Mouse (Mus musculus) heart, embryonic 15.5 days (tissue): ENCODE measurements around the gene Rbms1. TPM values are rescaled to one million over a fixed set of nuclear protein-coding genes. Genes with fewer than 3 reads are reported as not detected.
A peak's percentile ranks its signal among the peaks of the same experiment; 100 is the strongest.

Source experiments
- ATAC-seq: fragments of 200-750 bp; cut with Nextera tagmentation; replicated peaks from 2 replicates; pipeline ENCODE4 v1.8.0; 2017; ENCODE audit warnings: low read depth, moderate TSS enrichment; ENCODE audit not compliant: insufficient number of reproducible peaks, insufficient read depth, low FRiP score
- H3K27ac ChIP-seq: fragments of 300-500 bp; sonication (generic); 2 replicates; pipeline ENCODE4 v1.5.1; 2015; ENCODE audit warnings: mild to moderate bottlenecking, inconsistent platforms
- H3K27me3 ChIP-seq: fragments of 300-500 bp; sonication (generic); 2 replicates; pipeline ENCODE4 v1.6.1; 2015; ENCODE audit warnings: inconsistent platforms
- H3K36me3 ChIP-seq: fragments of 300-500 bp; sonication (generic); 2 replicates; pipeline ENCODE4 v1.6.1; 2015; ENCODE audit warnings: mild to moderate bottlenecking, inconsistent platforms
- H3K4me1 ChIP-seq: fragments of 300-500 bp; sonication (generic); replicated peaks from 2 replicates; pipeline ENCODE4 v1.6.1; 2015; ENCODE audit warnings: inconsistent platforms
- H3K4me2 ChIP-seq: fragments of 300-500 bp; sonication (generic); 2 replicates; pipeline ENCODE4 v1.6.1; 2015; ENCODE audit warnings: inconsistent platforms, mild to moderate bottlenecking, moderate library complexity
- H3K4me3 ChIP-seq: fragments of 300-500 bp; sonication (generic); 2 replicates; pipeline ENCODE4 v1.5.1; 2015; ENCODE audit warnings: mild to moderate bottlenecking, inconsistent platforms
- H3K9ac ChIP-seq: fragments of 300-500 bp; sonication (generic); 2 replicates; pipeline ENCODE4 v1.6.1; 2015; ENCODE audit warnings: mild to moderate bottlenecking, inconsistent platforms
- H3K9me3 ChIP-seq: fragments of 300-500 bp; sonication (generic); replicated peaks from 2 replicates; pipeline ENCODE4 v1.6.1; 2016; ENCODE audit warnings: inconsistent platforms
- WGBS: fragments of 180-500 bp; shearing (Covaris S2); methylation state at CpG from one replicate; pipeline ENCODE4 v1.1.7; 2015; ENCODE audit warnings: mixed read lengths; 5-methylcytosine and 5-hydroxymethylcytosine counted together
- polyA plus RNA-seq: library from polyadenylated mRNA; unstranded; fragments of >200 nt; fragmentation: Nextera tagmentation; extraction: Ambion mirVana; gene quantifications from 2 replicates; pipeline ENCODE4 v1.2.1, GENCODE M21; 2015

Gene Rbms1
- polyA plus RNA-seq, 1 experiment from 2014 or later, result 72.6 TPM

DNA sequence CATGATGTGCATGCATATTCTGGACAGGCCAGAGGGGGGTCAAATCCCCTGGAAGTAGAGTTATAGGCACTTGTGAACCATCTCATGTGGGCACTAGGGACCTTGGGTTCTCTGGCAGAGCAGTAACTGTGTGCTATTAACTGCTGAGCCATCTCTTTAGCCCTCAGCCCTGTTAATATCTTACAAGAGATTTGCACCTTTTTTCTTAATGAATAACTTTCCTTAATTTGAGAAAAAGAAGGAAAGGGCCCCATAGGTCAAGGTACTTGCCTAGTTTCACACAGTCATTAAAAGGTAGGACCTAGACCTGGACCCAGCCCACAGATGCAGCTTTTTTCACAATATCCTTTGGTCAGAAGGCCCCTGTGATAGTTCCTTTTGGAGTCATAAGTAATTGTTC, 246.4 kb downstream of the Rbms1 start:
- H3K4me3 ChIP-seq, result no peak overlapping the region
- no peaks in the 10 kb centered on the region for H3K36me3 ChIP-seq
- H3K4me2 ChIP-seq, result no peak overlapping the region
- no peak for ATAC-seq
- H3K9ac ChIP-seq, result no peak overlapping the region
- no peak overlapping the region for H3K27ac ChIP-seq
- H3K9me3 ChIP-seq, result no peaks in the 10 kb centered on the region
- no peaks in the 10 kb centered on the region for H3K27me3 ChIP-seq
- H3K4me1 ChIP-seq, result peaks cover 14% of the 10 kb centered on the region

DNA sequence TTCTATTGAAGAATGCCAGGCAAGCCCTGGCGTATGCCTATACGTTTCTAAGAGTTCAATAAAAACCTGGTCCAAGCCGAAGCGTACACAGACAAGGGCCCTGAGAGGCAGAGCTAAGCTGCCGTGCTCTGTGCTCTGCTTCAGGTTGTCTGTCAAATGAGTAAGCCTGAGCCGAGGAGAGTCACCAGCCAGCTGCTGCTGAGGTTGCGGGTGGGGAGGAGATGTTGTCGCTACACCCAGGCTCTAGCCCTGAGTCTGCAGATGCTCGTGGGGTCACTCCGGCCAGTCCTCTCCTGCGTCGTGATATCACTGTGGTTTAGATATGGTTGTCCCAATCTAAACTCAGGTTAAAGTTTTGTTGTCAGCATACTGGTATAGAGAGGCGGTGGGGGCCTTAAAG, 247.2 kb downstream of the Rbms1 start:
- no peak overlapping the region for H3K27ac ChIP-seq
- H3K4me2 ChIP-seq, result no peak overlapping the region
- H3K4me3 ChIP-seq, result no peak overlapping the region
- WGBS, result 69% methylated on average over 13 of the region's 13 CpGs
- ATAC-seq, result no peak
- no peak overlapping the region for H3K9ac ChIP-seq
- no peaks in the 10 kb centered on the region for H3K36me3 ChIP-seq
- H3K9me3 ChIP-seq, result no peaks in the 10 kb centered on the region
- no peaks in the 10 kb centered on the region for H3K27me3 ChIP-seq
- H3K4me1 ChIP-seq, result peaks cover 16% of the 10 kb centered on the region

DNA sequence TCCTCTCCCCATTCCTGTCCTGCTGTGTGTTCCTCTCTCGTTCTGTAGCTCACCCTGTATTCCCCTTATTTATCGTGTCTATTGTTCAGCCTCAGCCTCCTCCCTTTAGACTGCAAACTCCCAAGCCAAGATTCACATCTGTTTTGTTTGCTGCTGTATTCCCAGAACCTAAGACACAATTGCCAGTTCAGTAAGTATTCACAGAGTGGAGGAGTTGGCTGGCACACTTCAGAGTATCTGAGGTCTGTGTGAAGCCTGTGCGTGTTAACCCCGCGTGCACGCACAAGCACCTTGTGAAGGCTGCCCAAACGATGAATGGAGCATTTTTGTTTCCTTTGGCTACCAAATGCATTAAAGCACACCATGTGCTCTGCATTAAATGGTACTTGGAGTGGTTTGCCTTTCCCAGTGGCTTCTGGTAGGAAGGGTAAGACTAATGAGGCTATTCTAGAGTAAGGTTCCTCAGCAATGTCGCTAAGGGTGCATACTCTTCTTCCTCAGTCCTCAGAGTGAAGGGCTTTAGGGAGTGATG, 248.0 kb downstream of the Rbms1 start:
- H3K4me1 ChIP-seq, result peaks cover 16% of the 10 kb centered on the region
- ATAC-seq, result no peak
- H3K27ac ChIP-seq, result no peak overlapping the region
- no peaks in the 10 kb centered on the region for H3K36me3 ChIP-seq
- no peak overlapping the region for H3K4me3 ChIP-seq
- H3K27me3 ChIP-seq, result no peaks in the 10 kb centered on the region
- WGBS, result 64% methylated on average over 8 of the region's 8 CpGs
- no peak overlapping the region for H3K4me2 ChIP-seq
- H3K9ac ChIP-seq, result no peak overlapping the region
- no peaks in the 10 kb centered on the region for H3K9me3 ChIP-seq

DNA sequence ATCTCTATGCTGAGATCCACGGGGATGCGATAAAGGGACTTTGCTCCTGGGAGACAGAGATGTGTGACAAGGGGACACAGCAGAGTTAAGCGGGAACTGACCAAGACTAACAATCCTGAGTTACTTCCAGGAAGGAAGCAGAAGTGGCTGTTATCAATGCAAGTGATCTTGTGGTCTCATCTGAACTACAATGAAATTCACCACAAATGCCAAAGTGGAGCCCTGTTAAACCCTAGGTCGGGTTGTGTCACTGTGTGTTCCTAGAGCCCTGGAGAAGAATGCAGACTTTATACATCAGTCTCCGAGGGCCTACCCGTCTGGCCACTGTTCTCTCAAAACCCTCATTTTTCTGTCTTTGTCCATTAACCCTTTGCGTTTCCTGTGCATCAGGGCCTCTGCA, 248.5 kb downstream of the Rbms1 start:
- Histone ChIP-seq H3K9ac (no peak overlapping the region), H3K27me3 (no peaks in the 10 kb centered on the region), H3K4me1 (peaks cover 11% of the 10 kb centered on the region), H3K36me3 (no peaks in the 10 kb centered on the region), H3K4me2 (no peak overlapping the region), H3K9me3 (no peaks in the 10 kb centered on the region), H3K27ac (no peak overlapping the region), H3K4me3 (no peak overlapping the region)
- 57% methylated on average over 7 of the region's 7 CpGs for WGBS
- no peak for ATAC-seq

DNA sequence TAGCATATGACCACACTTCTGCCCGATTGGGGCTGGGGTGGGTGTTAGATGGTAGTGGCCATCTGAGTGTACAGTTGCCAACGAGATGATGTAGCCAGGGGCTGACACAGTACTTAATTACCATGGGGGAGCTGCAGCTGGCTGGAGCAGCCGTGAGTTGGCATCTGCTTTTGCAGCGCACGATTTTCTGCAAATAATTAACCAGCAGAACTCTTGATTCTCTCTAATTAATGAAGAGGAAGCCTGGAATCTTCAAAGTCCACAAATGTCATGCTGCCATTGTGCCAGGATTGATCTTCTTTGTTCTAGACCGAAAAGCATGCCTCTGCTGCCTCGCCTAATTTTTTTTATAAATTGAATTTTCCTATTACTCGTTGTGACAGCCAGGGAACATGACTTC, 249.1 kb downstream of the Rbms1 start:
- 73% methylated on average over 8 of the region's 8 CpGs for WGBS
- no peak overlapping the region for H3K4me3 ChIP-seq
- no peaks in the 10 kb centered on the region for H3K36me3 ChIP-seq
- no peak for ATAC-seq
- H3K9me3 ChIP-seq, result no peaks in the 10 kb centered on the region
- H3K9ac ChIP-seq, result no peak overlapping the region
- H3K4me2 ChIP-seq, result no peak overlapping the region
- no peak overlapping the region for H3K27ac ChIP-seq
- H3K4me1 ChIP-seq, result peaks cover 11% of the 10 kb centered on the region
- H3K27me3 ChIP-seq, result no peaks in the 10 kb centered on the region

DNA sequence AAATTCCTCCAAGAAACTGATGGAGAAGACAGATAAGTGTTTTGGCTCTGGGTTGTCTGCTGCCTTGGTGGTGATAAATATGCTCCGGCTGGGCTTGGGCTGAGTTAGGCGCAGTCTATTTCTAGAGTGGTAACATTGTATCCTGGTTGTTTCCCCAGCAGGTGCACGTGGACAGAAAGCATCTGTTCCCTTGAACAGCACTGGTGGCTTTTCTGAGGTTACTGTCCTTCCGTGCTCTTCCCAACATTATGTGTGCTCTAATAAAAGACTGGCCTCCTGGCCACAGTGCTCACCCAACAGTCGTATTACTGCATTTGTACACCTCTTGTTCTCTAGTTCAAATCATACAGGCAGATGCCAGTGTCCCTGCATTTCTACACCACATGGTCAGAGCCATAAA, 250.1 kb downstream of the Rbms1 start:
- peaks cover 11% of the 10 kb centered on the region for H3K4me1 ChIP-seq
- no peak for ATAC-seq
- WGBS, result 65% methylated on average over 5 of the region's 5 CpGs
- no peak overlapping the region for H3K4me2 ChIP-seq
- no peak overlapping the region for H3K4me3 ChIP-seq
- no peaks in the 10 kb centered on the region for H3K27me3 ChIP-seq
- H3K9ac ChIP-seq, result no peak overlapping the region
- no peaks in the 10 kb centered on the region for H3K36me3 ChIP-seq
- no peak overlapping the region for H3K27ac ChIP-seq
- H3K9me3 ChIP-seq, result no peaks in the 10 kb centered on the region

DNA sequence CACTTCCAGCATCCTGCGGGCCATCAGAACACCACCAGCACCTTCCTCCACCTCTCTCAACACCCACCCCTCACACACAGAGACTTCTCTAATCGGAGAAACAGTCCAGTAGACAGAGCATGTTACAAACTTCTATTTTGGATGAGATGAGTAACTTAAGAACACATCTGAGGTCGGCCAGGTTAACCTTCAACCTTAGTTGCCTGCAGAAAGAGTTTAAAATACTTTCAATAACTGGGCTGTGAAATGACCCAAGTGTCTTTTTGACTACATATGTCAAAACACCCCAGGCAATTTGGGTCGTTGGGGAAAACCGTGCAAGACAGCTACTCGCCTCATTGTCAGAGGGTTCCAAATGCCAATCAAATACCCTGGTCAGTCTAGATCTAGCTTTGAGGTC, 250.5 kb downstream of the Rbms1 start:
- Histone ChIP-seq H3K27me3 (no peaks in the 10 kb centered on the region), H3K4me3 (no peak overlapping the region), H3K27ac (no peak overlapping the region), H3K36me3 (no peaks in the 10 kb centered on the region), H3K9ac (no peak overlapping the region), H3K4me1 (peaks cover 11% of the 10 kb centered on the region), H3K9me3 (no peaks in the 10 kb centered on the region), H3K4me2 (no peak overlapping the region)
- WGBS, result 63% methylated on average over 6 of the region's 6 CpGs
- ATAC-seq, result no peak

DNA sequence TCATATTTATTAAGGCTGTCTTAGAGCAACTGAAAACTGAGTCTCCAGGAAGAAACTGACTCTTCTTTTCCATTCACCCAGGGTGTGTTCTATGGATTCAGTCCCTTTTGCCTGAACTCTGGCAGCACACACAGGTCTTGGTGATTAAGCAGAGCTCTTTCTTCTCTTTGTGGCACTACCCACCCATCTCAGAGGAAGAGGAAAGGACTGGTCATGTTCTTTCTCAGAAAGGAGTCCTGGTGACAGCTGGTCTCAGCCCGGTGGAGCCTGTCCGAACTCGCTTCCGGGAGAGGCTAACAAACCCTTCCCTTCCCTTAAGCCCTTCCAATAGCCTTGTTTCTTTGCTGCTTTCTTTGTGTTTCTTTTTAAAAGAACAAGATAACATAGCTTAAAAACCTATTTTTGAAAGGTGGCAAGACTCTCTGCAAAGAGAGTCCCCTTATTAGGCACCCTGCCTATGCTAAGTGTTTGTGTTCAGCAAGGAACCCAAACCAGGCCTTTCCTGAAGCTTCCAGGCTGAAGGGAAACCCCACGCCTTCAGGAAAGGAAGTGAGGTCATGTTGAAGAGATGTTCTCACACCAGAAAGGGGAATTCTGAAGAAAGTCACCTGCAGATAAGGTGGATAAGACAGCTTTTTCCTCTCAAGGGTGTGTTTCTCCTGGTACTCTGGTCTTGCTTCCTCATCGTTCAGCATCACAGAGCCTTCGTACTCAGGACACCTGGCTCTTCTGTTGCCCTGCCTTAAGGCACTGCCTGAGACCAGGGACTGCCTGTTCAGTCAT, 251.7 kb downstream of the Rbms1 start:
- 54% methylated on average over 7 of the region's 7 CpGs for WGBS
- H3K4me1 ChIP-seq, result peaks cover 11% of the 10 kb centered on the region
- ATAC-seq, result 0 out of 2 replicates have a peak, but pooled peaks have one; percentile 21

DNA sequence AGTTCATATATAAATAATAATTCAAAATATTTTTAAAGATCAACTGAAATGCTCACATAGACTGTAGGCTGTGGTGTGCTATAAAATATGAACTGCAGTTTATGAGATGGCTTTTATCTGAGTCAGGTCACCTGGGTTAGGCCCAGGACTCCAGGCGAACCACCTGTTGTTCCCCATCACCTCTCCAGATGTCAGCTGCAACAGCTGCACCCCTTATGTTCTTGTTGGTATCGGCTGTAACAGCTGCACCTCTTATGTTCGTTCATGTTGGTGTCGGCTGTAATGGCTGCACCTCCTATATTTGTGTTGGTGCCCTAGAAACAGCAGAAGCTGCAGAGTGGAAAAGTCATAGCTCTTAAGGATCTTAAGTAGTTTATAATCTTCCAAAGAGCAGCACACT, 252.7 kb downstream of the Rbms1 start:
- ATAC-seq, result no peak
- no peaks in the 10 kb centered on the region for H3K9me3 ChIP-seq
- H3K36me3 ChIP-seq, result no peaks in the 10 kb centered on the region

More for the DNA sequence above, 251.7 kb downstream of the Rbms1 start:
- no peak overlapping the region for H3K4me3 ChIP-seq
- H3K36me3 ChIP-seq, result no peaks in the 10 kb centered on the region
- H3K27ac ChIP-seq, result peak overlapping the region; percentile 18
- no peaks in the 10 kb centered on the region for H3K9me3 ChIP-seq
- H3K27me3 ChIP-seq, result no peaks in the 10 kb centered on the region
- H3K9ac ChIP-seq, result no peak overlapping the region
- no peak overlapping the region for H3K4me2 ChIP-seq

DNA sequence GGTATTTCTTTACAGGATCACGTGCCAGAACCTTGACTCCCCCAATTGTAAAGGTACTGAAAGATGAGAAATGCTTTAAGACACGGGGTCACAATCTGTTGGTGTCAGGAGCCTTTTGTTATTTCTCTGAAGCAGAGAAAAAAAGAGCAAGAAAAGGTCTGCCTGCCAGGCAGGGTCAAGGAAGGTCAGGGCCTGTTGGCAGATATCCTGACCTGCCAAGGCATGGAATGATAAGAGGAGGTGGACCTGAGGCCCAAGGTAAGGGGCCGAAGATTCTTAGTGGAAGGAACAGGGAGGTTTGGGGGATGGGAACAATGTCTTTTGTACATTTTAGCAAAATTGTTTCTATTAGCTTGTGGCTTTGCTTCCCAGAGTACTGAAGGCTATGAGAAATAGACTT, 254.3 kb downstream of the Rbms1 start:
- Histone ChIP-seq H3K27me3 (no peaks in the 10 kb centered on the region), H3K4me3 (no peak overlapping the region), H3K27ac (no peak overlapping the region), H3K4me2 (no peak overlapping the region), H3K9ac (no peak overlapping the region), H3K36me3 (no peaks in the 10 kb centered on the region), H3K4me1 (peaks cover 15% of the 10 kb centered on the region), H3K9me3 (no peaks in the 10 kb centered on the region)
- no peak for ATAC-seq
- WGBS, result 32% methylated on average over 3 of the region's 3 CpGs

More for the DNA sequence above, 252.7 kb downstream of the Rbms1 start:
- Histone ChIP-seq H3K4me2 (no peak overlapping the region), H3K4me1 (peaks cover 11% of the 10 kb centered on the region), H3K27ac (no peak overlapping the region), H3K27me3 (no peaks in the 10 kb centered on the region), H3K9ac (no peak overlapping the region), H3K4me3 (no peak overlapping the region)
- WGBS, result 89% methylated on average over 4 of the region's 4 CpGs

DNA sequence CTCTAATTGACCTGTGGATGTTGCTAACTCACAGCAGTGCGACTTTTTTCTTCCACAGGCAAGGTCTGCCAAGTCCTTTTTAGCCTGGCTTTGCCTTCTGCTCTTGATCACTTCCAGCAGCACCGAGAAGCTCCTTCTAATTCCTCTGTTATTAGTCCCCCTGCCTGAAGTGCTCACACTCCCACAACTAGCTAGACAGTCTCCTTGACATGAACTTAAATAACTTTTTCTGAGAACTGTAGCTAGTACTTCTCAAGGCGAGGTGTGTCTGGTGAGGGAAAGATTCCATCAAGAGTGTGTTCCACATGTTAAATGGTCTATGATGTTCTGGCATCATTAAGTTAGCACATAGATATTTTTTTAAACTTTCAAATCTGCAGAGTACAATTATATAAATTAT, 256.1 kb downstream of the Rbms1 start:
- Histone ChIP-seq H3K4me1 (peaks cover 14% of the 10 kb centered on the region), H3K9me3 (no peaks in the 10 kb centered on the region), H3K4me3 (no peak overlapping the region), H3K9ac (no peak overlapping the region), H3K4me2 (no peak overlapping the region), H3K27ac (no peak overlapping the region), H3K36me3 (no peaks in the 10 kb centered on the region), H3K27me3 (no peaks in the 10 kb centered on the region)
- WGBS, result 63% methylated on average over 3 of the region's 3 CpGs
- ATAC-seq, result no peak

DNA sequence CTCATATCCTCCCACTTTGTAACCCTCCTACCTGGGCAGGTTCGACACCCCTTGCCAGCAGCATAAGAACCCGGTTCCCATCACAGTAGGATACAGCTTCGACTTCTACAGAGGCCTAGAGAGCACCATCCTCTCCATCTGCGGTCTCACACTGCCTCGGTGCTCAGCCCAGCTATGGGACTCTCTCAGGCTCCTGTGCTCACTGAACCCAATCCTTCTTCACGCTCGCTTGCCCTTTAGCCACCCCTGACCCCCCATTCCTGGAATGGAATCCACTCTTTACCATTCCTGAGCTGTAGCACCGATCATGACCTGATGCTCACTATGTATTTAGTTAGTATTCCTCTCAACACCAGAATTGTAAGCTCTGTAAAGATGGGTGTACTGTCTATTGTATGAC, 257.6 kb downstream of the Rbms1 start:
- no peak overlapping the region for H3K27ac ChIP-seq

More for the DNA sequence above, 257.6 kb downstream of the Rbms1 start:
- Histone ChIP-seq H3K36me3 (no peaks in the 10 kb centered on the region), H3K9me3 (no peaks in the 10 kb centered on the region), H3K4me2 (no peak overlapping the region), H3K4me1 (peaks cover 11% of the 10 kb centered on the region), H3K9ac (no peak overlapping the region), H3K27me3 (no peaks in the 10 kb centered on the region), H3K4me3 (no peak overlapping the region)
- ATAC-seq, result no peak
- WGBS, result 92% methylated on average over 8 of the region's 8 CpGs
